Comparison of ENCODE assay signal across 8 mouse cellular contexts in genomic region chr11:76763741-76764122, GRCm38 (mm10). TPM values are rescaled to one million over a fixed set of nuclear protein-coding genes. Genes with fewer than 3 reads are reported as not detected.
A peak's percentile ranks its signal among the peaks of the same experiment; 100 is the strongest.
DNase-seq lines count a peak whose midpoint lies in the region; ATAC-seq and TF ChIP-seq lines count a peak whose summit lies in the region.

No protein-coding gene starts in this region.

- peaks cover 23% of the 10 kb centered on the region for H3K79me2 ChIP-seq in myocyte (ENCODE audit: control insufficient read depth, insufficient read depth)

- H3K9ac ChIP-seq in kidney, embryonic 16.5 days (replicated peaks; ENCODE audit: low read length): peak overlapping the region; percentile 46; the same call in 1 of the 2 replicates
- H3K9ac ChIP-seq in embryonic facial prominence, embryonic 15.5 days: no peak overlapping the region
- H3K9ac ChIP-seq in intestine, postnatal 0 days (ENCODE audit: low read depth, low read length): no peak overlapping the region

- peak overlapping the region; percentile 19 for H3ac ChIP-seq in myocyte (ENCODE audit: control insufficient read depth, insufficient read length)

- H3K27ac ChIP-seq in kidney, embryonic 16.5 days (ENCODE audit: low read length): no peak overlapping the region
- no peak overlapping the region for H3K27ac ChIP-seq in kidney, adult 2 months (ENCODE audit: insufficient read depth, low read depth, low read length)
- no peak overlapping the region for H3K27ac ChIP-seq in embryonic facial prominence, embryonic 15.5 days (replicated peaks)
- no peak overlapping the region for H3K27ac ChIP-seq in intestine, postnatal 0 days (ENCODE audit: low read depth, low read length)

- no peak for TF ChIP-seq POLR2A in kidney, adult 2 months (IDR thresholded peaks at IDR 0.05; ENCODE audit: low read depth, low read length)
- no peak for TF ChIP-seq POLR2A in myocyte (IDR thresholded peaks at IDR 0.05; ENCODE audit: insufficient read length, low read depth)

- peak overlapping the region; percentile 96 for H3K4me3 ChIP-seq in kidney, embryonic 16.5 days (ENCODE audit: low read length)
- H3K4me3 ChIP-seq in kidney, adult 2 months (ENCODE audit: insufficient read depth, low read depth, low read length): no peak overlapping the region
- H3K4me3 ChIP-seq in embryonic facial prominence, embryonic 15.5 days (replicated peaks): peak overlapping the region; percentile 91
- H3K4me3 ChIP-seq in intestine, postnatal 0 days (ENCODE audit: low read depth, low read length): peak overlapping the region; percentile 99
- H3K4me3 ChIP-seq in myocyte: peak overlapping the region; percentile 71

- no peaks in the 10 kb centered on the region for H3K27me3 ChIP-seq in kidney, embryonic 16.5 days (ENCODE audit: insufficient read depth, low read length)
- H3K27me3 ChIP-seq in kidney, adult 2 months (replicated peaks; ENCODE audit: control insufficient read depth, insufficient read depth, low read length): no peaks in the 10 kb centered on the region
- H3K27me3 ChIP-seq in embryonic facial prominence, embryonic 15.5 days: peaks cover 7% of the 10 kb centered on the region; the same call in 1 of the 2 replicates
- H3K27me3 ChIP-seq in intestine, postnatal 0 days (replicated peaks; ENCODE audit: control insufficient read depth, insufficient read depth, low read length): no peaks in the 10 kb centered on the region
- H3K27me3 ChIP-seq in myocyte (ENCODE audit: control insufficient read depth, insufficient read depth, insufficient read length): no peaks in the 10 kb centered on the region

- no peak for DNase-seq in kidney, adult 2 months
- DNase-seq in frontal cortex, postnatal 36 days (ENCODE audit: low spot score in 2 of 2): no peak
- DNase-seq in ovary, adult 18-20 months (ENCODE audit: low spot score): no peak
- no peak for DNase-seq in retina, embryonic 14.5 days (ENCODE audit: low spot score)

- WGBS in kidney, embryonic 16.5 days: 11% methylated on average over 4 of the region's 4 CpGs
- 9% methylated on average over 4 of the region's 4 CpGs for WGBS in kidney, adult 2 months
- WGBS in embryonic facial prominence, embryonic 15.5 days: 11% methylated on average over 4 of the region's 4 CpGs
- 11% methylated on average over 4 of the region's 4 CpGs for WGBS in intestine, postnatal 0 days

- H3K4me1 ChIP-seq in kidney, embryonic 16.5 days (ENCODE audit: insufficient read depth, low read length): peaks cover 3% of the 10 kb centered on the region; the same call in 1 of the 2 replicates
- no peaks in the 10 kb centered on the region for H3K4me1 ChIP-seq in kidney, adult 2 months (ENCODE audit: control insufficient read depth, insufficient read depth, low read length)
- no peaks in the 10 kb centered on the region for H3K4me1 ChIP-seq in embryonic facial prominence, embryonic 15.5 days
- H3K4me1 ChIP-seq in intestine, postnatal 0 days (replicated peaks; ENCODE audit: control insufficient read depth, insufficient read depth, low read length): no peaks in the 10 kb centered on the region

- H3K36me3 ChIP-seq in kidney, embryonic 16.5 days (ENCODE audit: insufficient read depth, low read length): peaks cover 13% of the 10 kb centered on the region; the same call in 1 of the 2 replicates
- no peaks in the 10 kb centered on the region; the same call in 1 of the 2 replicates for H3K36me3 ChIP-seq in kidney, adult 2 months (ENCODE audit: control insufficient read depth, insufficient read depth, low read length)
- peaks cover 18% of the 10 kb centered on the region for H3K36me3 ChIP-seq in embryonic facial prominence, embryonic 15.5 days
- H3K36me3 ChIP-seq in intestine, postnatal 0 days (ENCODE audit: control insufficient read depth, insufficient read depth): peaks cover 17% of the 10 kb centered on the region
- H3K36me3 ChIP-seq in myocyte (ENCODE audit: control insufficient read depth, insufficient read depth): peaks cover 11% of the 10 kb centered on the region

- no peak for TF ChIP-seq CTCF in kidney, adult 2 months (conservative IDR thresholded peaks at IDR 0.05; ENCODE audit: insufficient read depth, insufficient read length, low read depth, low read length)
- no peak for TF ChIP-seq CTCF in intestine, postnatal 0 days (IDR thresholded peaks at IDR 0.05; ENCODE audit: low read depth)

- ATAC-seq in kidney, embryonic 16.5 days (ENCODE audit: low FRiP score, low TSS enrichment): peak; percentile 40; the same call in 1 of the 2 replicates
- 0 out of 2 replicates have a peak, but pooled peaks have one; percentile 15 for ATAC-seq in embryonic facial prominence, embryonic 15.5 days (ENCODE audit: insufficient number of reproducible peaks, low FRiP score, low TSS enrichment, low read depth)
- ATAC-seq in intestine, postnatal 0 days: peak; percentile 13; the same call in 1 of the 2 replicates

- peak overlapping the region; percentile 42 for H3K4me2 ChIP-seq in kidney, embryonic 16.5 days (replicated peaks; ENCODE audit: low read depth, low read length)
- H3K4me2 ChIP-seq in embryonic facial prominence, embryonic 15.5 days (replicated peaks): peak overlapping the region; percentile 60
- H3K4me2 ChIP-seq in intestine, postnatal 0 days (replicated peaks; ENCODE audit: low read depth): peak overlapping the region; percentile 40
- peak overlapping the region; percentile 63 for H3K4me2 ChIP-seq in myocyte (ENCODE audit: low read depth)

- no peaks in the 10 kb centered on the region for H3K9me3 ChIP-seq in kidney, embryonic 16.5 days (ENCODE audit: low read length)
- H3K9me3 ChIP-seq in embryonic facial prominence, embryonic 15.5 days (replicated peaks): no peaks in the 10 kb centered on the region
- no peaks in the 10 kb centered on the region for H3K9me3 ChIP-seq in intestine, postnatal 0 days (ENCODE audit: control insufficient read depth)

TF ChIP-seq in myocyte, 11 proteins besides CTCF, POLR2A, EP300 and RAD21:
- TF ChIP-seq MYOD1 (IDR thresholded peaks at IDR 0.05; ENCODE audit: control insufficient read depth in 1 of 3, insufficient read length in 2 of 3, low read depth in 2 of 3) (no peak), POLR2AphosphoS2 (IDR thresholded peaks at IDR 0.05; ENCODE audit: insufficient read length, low read depth) (no peak), SRF (IDR thresholded peaks at IDR 0.05; ENCODE audit: control insufficient read depth, insufficient read length, low read depth) (no peak), MAX (IDR thresholded peaks at IDR 0.05; ENCODE audit: low read depth) (no peak), REST (IDR thresholded peaks at IDR 0.05; ENCODE audit: insufficient read depth, insufficient read length) (no peak), E2F4 (IDR thresholded peaks at IDR 0.05; ENCODE audit: insufficient read depth) (no peak), MYOG (IDR thresholded peaks at IDR 0.05; ENCODE audit: control insufficient read depth in 1 of 3, insufficient read depth in 1 of 3, insufficient read length in 2 of 3, low read depth in 2 of 3) (no peak), TCF3 (IDR thresholded peaks at IDR 0.05; ENCODE audit: insufficient read length, low read depth) (no peak), USF1 (IDR thresholded peaks at IDR 0.05; ENCODE audit: low read depth) (no peak), TCF12 (IDR thresholded peaks at IDR 0.05; ENCODE audit: insufficient read depth, poor library complexity, severe bottlenecking) (no peak), CEBPB (IDR thresholded peaks at IDR 0.05; ENCODE audit: insufficient read depth, poor library complexity, severe bottlenecking) (no peak)

RNA-seq across cellular contexts. Expression of gene Gosr1, which starts 0.4 kb away (rescaled TPM):
- 34.0 and 34.8 TPM in 2 replicates for polyA plus RNA-seq in kidney, embryonic 16.5 days (2015; fragmentation: Nextera tagmentation; extraction: Ambion mirVana)
- polyA plus RNA-seq in kidney, adult 2 months (2012; rRNA removed): 22.8 and 24.3 TPM in 2 replicates
- 24.6 and 25.4 TPM in 2 replicates for polyA plus RNA-seq in embryonic facial prominence, embryonic 15.5 days (2015; fragmentation: Nextera tagmentation; extraction: Ambion mirVana)
- polyA plus RNA-seq in intestine, postnatal 0 days (2015; fragmentation: Nextera tagmentation; extraction: Ambion mirVana): 28.6 and 30.7 TPM in 2 replicates
- polyA plus RNA-seq in myocyte (2012; fragmentation: generic; extraction: Trizol): 16.5 TPM
